ENCODE assay signal across 9 mouse cellular contexts in the genomic region with DNA sequence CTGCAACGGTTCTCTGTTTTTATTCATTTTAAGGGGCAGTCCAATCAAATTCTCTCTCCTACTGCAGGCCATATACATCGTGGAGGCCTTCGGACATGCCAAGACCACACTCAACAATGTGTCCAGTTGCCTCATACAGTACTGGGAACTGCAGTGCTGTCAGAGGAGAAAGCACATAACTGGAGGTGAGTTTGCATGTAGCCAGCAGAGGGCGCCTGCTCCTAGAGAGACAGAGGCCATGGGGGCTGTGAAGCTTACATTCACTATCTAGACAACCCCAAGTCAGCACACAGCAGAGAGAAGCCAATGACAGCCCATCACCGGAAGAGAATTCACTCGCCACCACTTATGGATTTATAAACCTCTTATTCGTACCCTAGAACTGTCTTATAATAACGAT.
A peak's percentile ranks its signal among the peaks of the same experiment; 100 is the strongest.
DNase-seq lines count a peak whose midpoint lies in the region; ATAC-seq and TF ChIP-seq lines count a peak whose summit lies in the region.
"Had no signal": no experiment of that assay in that cellular context is flagged by ENCODE, and none has a peak within 500 bp of the region (broad histone marks: within the 10 kb centered on the region; RNA-seq: fewer than 3 reads in every experiment).

No protein-coding gene starts in this region.

- H3K27me3 ChIP-seq in cerebellum, adult 2 months (ENCODE audit: control insufficient read depth, insufficient read depth, low read length): no peaks in the 10 kb centered on the region
- H3K27me3 ChIP-seq in forebrain, embryonic 13.5 days: no peaks in the 10 kb centered on the region
- H3K27me3 ChIP-seq in kidney, embryonic 16.5 days (ENCODE audit: insufficient read depth, low read length): no peaks in the 10 kb centered on the region
- H3K27me3 ChIP-seq in stomach, postnatal 0 days (ENCODE audit: control insufficient read depth, insufficient read depth, low read length): no peaks in the 10 kb centered on the region

- H3K4me1 ChIP-seq in cerebellum, adult 2 months (ENCODE audit: control insufficient read depth, insufficient read depth, low read length): no peaks in the 10 kb centered on the region
- no peaks in the 10 kb centered on the region; the same call in 1 of the 2 replicates for H3K4me1 ChIP-seq in bone marrow, adult 2 months (ENCODE audit: control insufficient read depth, insufficient read depth, low read length)
- no peaks in the 10 kb centered on the region for H3K4me1 ChIP-seq in forebrain, embryonic 13.5 days
- no peaks in the 10 kb centered on the region for H3K4me1 ChIP-seq in kidney, embryonic 16.5 days (ENCODE audit: insufficient read depth, low read length)
- H3K4me1 ChIP-seq in stomach, postnatal 0 days (replicated peaks; ENCODE audit: control insufficient read depth, insufficient read depth): no peaks in the 10 kb centered on the region
- H3K4me1 ChIP-seq: limb, embryonic 15.5 days had no signal

- TF ChIP-seq EP300 in stomach, postnatal 0 days (optimal IDR thresholded peaks at IDR 0.05): no peak

- no peak for TF ChIP-seq POLR2A in cerebellum, adult 2 months (IDR thresholded peaks at IDR 0.05; ENCODE audit: borderline replicate concordance, insufficient read depth, low read length)
- no peak for TF ChIP-seq POLR2A in bone marrow, adult 2 months (IDR thresholded peaks at IDR 0.05; ENCODE audit: borderline replicate concordance, control insufficient read depth, low read depth, low read length)

- DNase-seq in cerebellum, adult 2 months: peak; percentile 14 to 32
- DNase-seq in cerebellum, adult 9-11 months: no peak
- DNase-seq in 416B (ENCODE audit: low read depth): peak; percentile 42
- peak; percentile 32 to 47 for DNase-seq in lung, postnatal 4 days
- peak; percentile 48 for DNase-seq in stomach, postnatal 0 days (ENCODE audit: low spot score)

- H3K36me3 ChIP-seq in forebrain, embryonic 13.5 days (ENCODE audit: poor library complexity, severe bottlenecking): no peaks in the 10 kb centered on the region
- H3K36me3 ChIP-seq in kidney, embryonic 16.5 days (ENCODE audit: insufficient read depth, low read length): no peaks in the 10 kb centered on the region
- H3K36me3 ChIP-seq in stomach, postnatal 0 days (ENCODE audit: control insufficient read depth, insufficient read depth, low read length): no peaks in the 10 kb centered on the region
- H3K36me3 ChIP-seq: limb, embryonic 15.5 days had no signal

- no peak overlapping the region for H3K9ac ChIP-seq in forebrain, embryonic 13.5 days
- no peak overlapping the region for H3K9ac ChIP-seq in kidney, embryonic 16.5 days (replicated peaks; ENCODE audit: low read length)
- H3K9ac ChIP-seq in stomach, postnatal 0 days (ENCODE audit: low read length): no peak overlapping the region
- H3K9ac ChIP-seq: limb, embryonic 15.5 days had no signal

- 49% methylated on average over 8 of the region's 8 CpGs for WGBS in cerebellum, adult 2 months
- 36% methylated on average over 8 of the region's 8 CpGs for WGBS in bone marrow, adult 2 months
- WGBS in forebrain, embryonic 13.5 days: 41% methylated on average over 8 of the region's 8 CpGs
- WGBS in kidney, embryonic 16.5 days: 29% methylated on average over 8 of the region's 8 CpGs
- 40% methylated on average over 8 of the region's 8 CpGs for whole genome bisulfite sequencing in stomach, postnatal 0 days

- no peak overlapping the region for H3K27ac ChIP-seq in cerebellum, adult 2 months (ENCODE audit: insufficient read depth, low read length)
- no peak overlapping the region for H3K27ac ChIP-seq in bone marrow, adult 2 months (ENCODE audit: control insufficient read depth, insufficient read depth, low read depth, low read length, poor library complexity)
- no peak overlapping the region for H3K27ac ChIP-seq in forebrain, embryonic 13.5 days
- no peak overlapping the region for H3K27ac ChIP-seq in kidney, embryonic 16.5 days (ENCODE audit: low read length)
- no peak overlapping the region for H3K27ac ChIP-seq in stomach, postnatal 0 days (replicated peaks)
- H3K27ac ChIP-seq: limb, embryonic 15.5 days had no signal

- no peak overlapping the region for H3K4me2 ChIP-seq in forebrain, embryonic 13.5 days
- no peak overlapping the region for H3K4me2 ChIP-seq in kidney, embryonic 16.5 days (replicated peaks; ENCODE audit: low read depth, low read length)
- H3K4me2 ChIP-seq in stomach, postnatal 0 days (replicated peaks; ENCODE audit: low read depth): no peak overlapping the region
- H3K4me2 ChIP-seq: limb, embryonic 15.5 days had no signal

- peak; percentile 61; the same call in 1 of the 2 replicates for TF ChIP-seq CTCF in cerebellum, adult 2 months (IDR thresholded peaks at IDR 0.05; ENCODE audit: borderline replicate concordance, insufficient read depth, low read depth, low read length)
- TF ChIP-seq CTCF in bone marrow, adult 2 months (IDR thresholded peaks at IDR 0.05; ENCODE audit: control insufficient read depth, insufficient read depth, low read length): peak; percentile 66
- peak; percentile 78 for TF ChIP-seq CTCF in stomach, postnatal 0 days (IDR thresholded peaks at IDR 0.05; ENCODE audit: low read depth)

- H3K4me3 ChIP-seq in cerebellum, adult 2 months (replicated peaks; ENCODE audit: insufficient read depth, low read depth, low read length): no peak overlapping the region
- no peak overlapping the region for H3K4me3 ChIP-seq in bone marrow, adult 2 months (replicated peaks; ENCODE audit: control insufficient read depth, low read depth, low read length)
- no peak overlapping the region for H3K4me3 ChIP-seq in forebrain, embryonic 13.5 days
- H3K4me3 ChIP-seq in kidney, embryonic 16.5 days (ENCODE audit: low read length): no peak overlapping the region
- H3K4me3 ChIP-seq in stomach, postnatal 0 days (ENCODE audit: low read depth, low read length): no peak overlapping the region
- H3K4me3 ChIP-seq: limb, embryonic 15.5 days had no signal

- H3K9me3 ChIP-seq in forebrain, embryonic 13.5 days (replicated peaks): no peaks in the 10 kb centered on the region
- H3K9me3 ChIP-seq in kidney, embryonic 16.5 days (ENCODE audit: low read length): no peaks in the 10 kb centered on the region
- no peaks in the 10 kb centered on the region for H3K9me3 ChIP-seq in stomach, postnatal 0 days (ENCODE audit: control insufficient read depth, low read length)
- H3K9me3 ChIP-seq: limb, embryonic 15.5 days had no signal

- ATAC-seq in forebrain, embryonic 13.5 days: peak; percentile 46
- peak; percentile 69; the same call in 1 of the 2 replicates for ATAC-seq in kidney, embryonic 16.5 days (ENCODE audit: low FRiP score, low TSS enrichment)
- ATAC-seq in stomach, postnatal 0 days (ENCODE audit: low FRiP score, low TSS enrichment): 0 out of 2 replicates have a peak, but pooled peaks have one; percentile 24
